Mouse (Mus musculus) ovary, postnatal 14 days (tissue): ENCODE measurements around the gene Slc51b.

ENCODE experiments used
- DNase-seq: peaks from one replicate; pipeline ENCODE4 v3.0.0; 2022; ENCODE audit warnings: low spot score

Gene Slc51b

GRCm38 (mm10) chr9:65371756-65372155 is 51.0 kb downstream of the Slc51b start:
- DNase-seq, result no peak

- no peak for DNase-seq
These were observed 57.0 kb downstream of the Slc51b start for GRCm38 (mm10) chr9:65365721-65366120.

GRCm38 (mm10) chr9:65363684-65364083 is 59.1 kb downstream of the Slc51b start:
- DNase-seq, result no peak
